Mouse (Mus musculus) limb, embryonic 14.5 days (tissue): ENCODE measurements around the gene Atp5d. TPM values are rescaled to one million over a fixed set of nuclear protein-coding genes. Genes with fewer than 3 reads are reported as not detected.
A peak's percentile ranks its signal among the peaks of the same experiment; 100 is the strongest.

Experiments
- ATAC-seq: fragments of 200-750 bp; cut with Nextera tagmentation; 2 replicates; pipeline ENCODE4 v1.8.0; 2017; ENCODE audit warnings: low read depth, moderate number of reproducible peaks, moderate TSS enrichment; ENCODE audit not compliant: low FRiP score
- DNase-seq: peaks from one replicate; pipeline ENCODE4 v3.0.0-alpha.2; 2015; ENCODE audit warnings: low spot score
- H3K27ac ChIP-seq: fragments of 300-500 bp; sonication (generic); replicated peaks from 2 replicates; pipeline ENCODE4 v1.5.1; 2014; ENCODE audit warnings: low read depth, mild to moderate bottlenecking, low read length, moderate library complexity, mixed read lengths
- H3K27me3 ChIP-seq: fragments of 300-500 bp; sonication (generic); 2 replicates; pipeline ENCODE4 v1.6.1; 2014; ENCODE audit warnings: low read length, mixed read lengths; ENCODE audit not compliant: control insufficient read depth, insufficient read depth
- H3K36me3 ChIP-seq: fragments of 300-500 bp; sonication (generic); 2 replicates; pipeline ENCODE4 v1.6.1; 2014; ENCODE audit warnings: mild to moderate bottlenecking, low read length, moderate library complexity, mixed read lengths; ENCODE audit not compliant: control insufficient read depth, insufficient read depth
- H3K4me1 ChIP-seq: fragments of 300-500 bp; sonication (generic); 2 replicates; pipeline ENCODE4 v1.6.1; 2014; ENCODE audit warnings: antibody characterized with exemption, low read length, mixed read lengths; ENCODE audit not compliant: control insufficient read depth, insufficient read depth
- H3K4me2 ChIP-seq: fragments of 300-500 bp; sonication (generic); replicated peaks from 2 replicates; pipeline ENCODE4 v1.6.1; 2014; ENCODE audit warnings: low read depth, mild to moderate bottlenecking, low read length, moderate library complexity; ENCODE audit not compliant: severe bottlenecking
- H3K4me3 ChIP-seq: fragments of 300-500 bp; sonication (generic); replicated peaks from 2 replicates; pipeline ENCODE4 v1.5.1; 2014; ENCODE audit warnings: low read length
- H3K9ac ChIP-seq: fragments of 300-500 bp; sonication (generic); 2 replicates; pipeline ENCODE4 v1.6.1; 2014; ENCODE audit warnings: mild to moderate bottlenecking, low read depth, low read length, moderate library complexity; ENCODE audit not compliant: severe bottlenecking
- H3K9me3 ChIP-seq: fragments of 300-500 bp; sonication (generic); 2 replicates; pipeline ENCODE4 v1.6.1; 2016; ENCODE audit warnings: low read length; ENCODE audit not compliant: control insufficient read depth
- POLR2A ChIP-seq: fragments of 200-500 bp; IDR thresholded peaks from 2 replicates; pipeline ENCODE4 v1.8.0; 2012; ENCODE audit warnings: inconsistent platforms, mild to moderate bottlenecking, moderate library complexity, borderline replicate concordance; ENCODE audit not compliant: insufficient read depth, insufficient read length; ENCODE audit errors: extremely low read depth
- WGBS: fragments of 180-500 bp; shearing (Covaris S2); extraction: QIAGEN DNeasy Blood & Tissue Kit; methylation state at CpG from one replicate; pipeline ENCODE4 v1.1.7; 2014; 5-methylcytosine and 5-hydroxymethylcytosine counted together
- polyA plus RNA-seq, 2 experiments: library from polyadenylated mRNA; depleted of rRNA in 1 of 2; stranded (reverse) in 1 of 2; unstranded in 1 of 2; fragments of >200 nt; fragmentation: Nextera tagmentation in 1 of 2; extraction: Ambion mirVana in 1 of 2; gene quantifications; 2 replicates each; pipeline versions ENCODE4 v1.2.1 to v1.2.3; 2012 to 2014

Gene Atp5d
- polyA plus RNA-seq, 2 experiments, result 449 to 477 TPM

DNA sequence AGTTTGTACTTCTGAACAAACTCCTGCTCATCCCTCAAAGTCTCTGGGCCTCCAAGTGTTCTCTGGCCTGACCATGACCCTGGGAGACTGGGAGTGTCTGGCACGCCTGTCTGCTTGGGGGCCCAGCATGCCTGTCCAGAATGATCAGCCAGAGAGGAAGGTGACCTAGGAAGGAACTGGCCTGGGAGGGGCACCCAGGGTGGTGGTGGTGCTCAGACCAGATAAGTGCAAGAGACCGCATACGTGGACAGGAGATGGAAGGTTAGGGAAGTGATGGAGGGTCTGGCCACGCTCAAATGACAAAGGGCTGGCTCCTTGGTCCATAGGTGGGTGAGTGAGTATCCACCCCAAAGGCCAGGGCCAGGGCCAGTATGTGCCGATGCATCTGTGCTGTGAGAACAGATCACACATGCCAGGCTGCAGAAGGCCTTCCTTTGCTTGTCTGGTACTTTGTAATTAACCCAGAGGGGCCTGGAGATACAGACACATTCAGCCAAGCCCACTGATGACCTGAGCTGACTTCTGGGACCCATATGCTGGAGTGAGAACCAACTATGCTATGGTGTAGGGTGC, 8.8 kb downstream of the Atp5d start:
- no peak overlapping the region for H3K9ac ChIP-seq
- 82% methylated on average over 5 of the region's 5 CpGs for WGBS
- TF ChIP-seq POLR2A, result no peak
- peak overlapping the region; percentile 99 for H3K4me3 ChIP-seq
- no peaks in the 10 kb centered on the region for H3K9me3 ChIP-seq
- H3K4me2 ChIP-seq, result peak overlapping the region; percentile 61
- H3K27ac ChIP-seq, result peak overlapping the region; percentile 99
- H3K4me1 ChIP-seq, result peaks cover 17% of the 10 kb centered on the region; the same call in 1 of the 2 replicates
- no peak for DNase-seq
- H3K27me3 ChIP-seq, result no peaks in the 10 kb centered on the region
- no peak for ATAC-seq
- H3K36me3 ChIP-seq, result peaks cover 56% of the 10 kb centered on the region

DNA sequence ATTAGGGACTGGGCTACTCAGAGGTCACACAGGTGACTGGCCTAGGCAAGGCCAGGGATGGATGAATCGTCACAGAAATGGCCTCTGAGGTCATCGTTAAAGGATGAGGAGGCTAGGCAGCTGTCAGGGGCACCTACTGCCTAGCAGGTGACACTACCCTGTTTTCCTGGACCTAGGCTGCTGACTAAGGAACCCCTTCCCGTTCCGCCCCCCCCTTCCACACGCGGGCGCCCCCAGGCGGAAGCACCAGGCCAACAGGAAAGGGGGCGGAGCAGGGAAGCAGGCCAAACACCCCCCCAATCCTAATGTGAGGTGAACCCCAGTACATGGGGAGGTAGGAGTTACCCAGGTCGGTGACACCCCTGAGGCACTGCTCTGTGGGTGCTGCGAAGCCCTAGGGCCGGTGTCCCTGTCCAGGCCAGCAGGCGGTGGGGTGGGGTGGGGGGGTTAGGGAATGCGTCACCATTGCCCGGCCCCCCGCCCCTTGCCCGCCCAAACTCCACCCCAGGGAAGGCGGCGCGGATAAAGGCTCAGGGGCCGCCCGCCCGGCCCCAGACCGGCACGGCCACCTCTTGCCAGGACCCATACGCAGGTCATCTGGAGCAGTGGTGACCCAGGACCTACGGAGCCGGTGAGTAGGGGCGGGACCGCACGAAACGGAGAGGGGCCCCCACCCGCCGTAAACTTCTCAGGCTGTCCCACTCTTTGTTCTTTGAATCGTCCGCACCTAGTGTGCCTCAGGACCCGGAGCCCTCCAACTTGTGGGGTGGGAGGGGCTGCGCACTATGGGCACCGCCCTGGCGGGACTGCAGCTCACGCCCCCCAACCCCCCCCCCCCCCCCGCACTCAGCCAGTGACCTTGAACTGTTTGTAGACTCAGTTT, 9.5 kb downstream of the Atp5d start, which contains the start of gene Midn:
Midn (plus strand) TSS at position 554 of the 883 bp plus-strand sequence.
- H3K9ac ChIP-seq, result peak within 1 kb of the TSS; percentile 91
- H3K27ac ChIP-seq, result peak within 1 kb of the TSS; percentile 99
- no peaks in the 10 kb centered on the region for H3K27me3 ChIP-seq
- peaks cover 19% of the 10 kb centered on the region for H3K4me1 ChIP-seq
- peak within 1 kb of the TSS; percentile 61 for H3K4me2 ChIP-seq
- peak within 1 kb of the TSS; percentile 99 for H3K4me3 ChIP-seq
- TF ChIP-seq POLR2A, result peak; percentile 75; the same call in 1 of the 2 replicates
- DNase-seq, result peak; percentile 80
- peaks cover 63% of the 10 kb centered on the region for H3K36me3 ChIP-seq
- 3% methylated on average over 25 of the region's 42 CpGs for WGBS
- peak; percentile 53 for ATAC-seq
- no peaks in the 10 kb centered on the region for H3K9me3 ChIP-seq

DNA sequence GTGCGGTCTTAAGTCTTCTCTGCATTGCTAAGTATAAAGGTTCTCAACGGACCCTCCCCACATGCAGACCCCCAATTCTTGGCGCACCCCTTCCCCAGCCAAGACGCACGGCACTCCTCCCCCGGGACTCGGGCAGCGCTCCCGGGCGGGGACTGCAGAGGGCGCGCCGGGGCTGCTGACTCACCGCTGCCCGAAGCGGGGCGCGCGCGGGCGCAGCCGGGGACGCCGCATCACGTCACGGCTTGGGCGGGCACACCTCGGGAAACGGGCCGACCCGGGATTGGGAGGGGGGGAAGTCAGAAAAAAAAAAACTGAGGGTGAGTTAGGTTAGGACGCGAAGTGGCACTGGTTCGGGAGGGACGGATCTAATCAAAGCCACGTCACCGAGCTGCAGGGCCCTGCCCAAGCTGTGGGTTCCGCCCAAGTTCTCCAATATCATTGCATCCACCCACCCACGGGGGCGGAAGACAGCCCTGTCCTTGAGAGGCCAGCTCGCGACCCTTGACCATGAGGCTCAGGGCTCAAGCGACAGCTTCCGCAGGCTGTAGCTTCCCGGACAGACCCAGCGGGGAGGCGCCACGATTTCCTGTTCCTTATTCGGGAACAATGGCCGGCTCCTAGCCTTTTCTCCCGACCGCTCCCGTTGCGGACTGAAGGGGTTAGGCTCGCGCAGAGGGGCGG, 10.3 kb downstream of the Atp5d start:
- TF ChIP-seq POLR2A, result peak; percentile 13; the same call in 1 of the 2 replicates
- peaks cover 66% of the 10 kb centered on the region for H3K36me3 ChIP-seq
- H3K4me2 ChIP-seq, result peak overlapping the region; percentile 61
- H3K9ac ChIP-seq, result peak overlapping the region; percentile 91
- peak overlapping the region; percentile 99 for H3K27ac ChIP-seq
- H3K9me3 ChIP-seq, result no peaks in the 10 kb centered on the region
- peak overlapping the region; percentile 99 for H3K4me3 ChIP-seq
- peak; percentile 89 for DNase-seq
- H3K27me3 ChIP-seq, result no peaks in the 10 kb centered on the region
- ATAC-seq, result peak; percentile 20
- WGBS, result 2% methylated on average over 57 of the region's 57 CpGs
- peaks cover 24% of the 10 kb centered on the region for H3K4me1 ChIP-seq

DNA sequence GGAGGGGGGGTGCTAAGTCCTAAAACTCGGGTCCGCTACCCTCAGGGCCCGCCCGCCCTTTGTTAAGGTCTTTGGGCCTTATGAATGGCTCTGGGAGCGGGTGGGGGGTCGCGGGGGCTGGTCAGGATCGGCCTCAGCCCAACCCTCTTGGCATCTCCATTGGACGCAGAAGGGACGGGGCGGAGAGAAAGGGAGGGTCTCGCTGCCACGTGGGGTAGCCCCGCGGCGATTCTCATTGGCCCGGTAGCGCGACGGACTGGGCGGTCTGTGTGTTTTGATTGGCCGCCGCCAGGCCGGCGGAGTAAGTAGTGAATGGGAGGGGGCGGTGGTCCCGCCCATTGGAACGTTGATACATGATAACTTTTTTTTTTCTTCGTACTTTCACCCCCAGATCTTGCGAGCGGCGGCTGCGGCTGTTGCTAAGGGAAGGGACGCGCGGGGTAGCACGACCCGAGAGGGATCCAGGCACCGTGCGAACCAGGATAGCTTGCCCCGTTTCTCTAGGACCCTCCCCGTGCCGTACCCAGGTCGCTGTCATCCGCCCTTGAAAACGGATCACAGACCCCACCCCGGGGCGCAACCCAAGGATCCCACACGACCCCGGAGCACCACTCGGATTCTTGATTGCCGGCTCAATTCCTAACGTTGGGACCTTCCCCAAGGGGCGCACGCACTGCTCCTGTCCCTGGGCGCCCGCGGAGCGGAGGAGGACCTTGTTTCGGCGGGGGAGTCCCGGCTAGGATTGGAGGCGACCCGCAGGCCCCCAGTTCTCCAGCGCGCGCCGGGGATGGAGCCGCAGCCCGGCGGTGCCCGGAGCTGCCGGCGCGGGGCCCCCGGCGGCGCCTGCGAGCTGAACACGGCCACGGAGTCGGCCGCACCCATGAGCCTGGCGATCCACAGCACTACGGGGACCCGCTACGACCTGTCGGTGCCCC, 11.1 kb downstream of the Atp5d start:
- peak; percentile 88; the same call in 1 of the 2 replicates for TF ChIP-seq POLR2A
- Histone ChIP-seq H3K4me3 (peak overlapping the region; percentile 99), H3K27ac (peak overlapping the region; percentile 99), H3K36me3 (peaks cover 66% of the 10 kb centered on the region), H3K4me2 (peak overlapping the region; percentile 93), H3K27me3 (no peaks in the 10 kb centered on the region), H3K9ac (peak overlapping the region; percentile 98), H3K9me3 (no peaks in the 10 kb centered on the region), H3K4me1 (peaks cover 26% of the 10 kb centered on the region)
- WGBS, result under 1% methylated on average over 64 of the region's 88 CpGs
- DNase-seq (peak; percentile 99), ATAC-seq (peak; percentile 84)
